Mouse (Mus musculus) kidney, postnatal 0 days (tissue): Measurements from ENCODE around the gene Adamts10. TPM values are rescaled to one million over a fixed set of nuclear protein-coding genes. Genes with fewer than 3 reads are reported as not detected.

Source experiments
- ATAC-seq: fragments of 200-750 bp; cut with Nextera tagmentation; replicated peaks from 2 replicates; pipeline ENCODE4 v1.8.0; 2017; ENCODE audit warnings: low read depth, moderate number of reproducible peaks, moderate TSS enrichment, moderate library complexity; ENCODE audit not compliant: low FRiP score
- DNase-seq: peaks from one replicate; pipeline ENCODE4 v3.0.0-alpha.2; 2016; ENCODE audit warnings: low spot score
- H3K27ac ChIP-seq: fragments of 300-500 bp; sonication (generic); 2 replicates; pipeline ENCODE4 v1.5.1; 2014; ENCODE audit warnings: mild to moderate bottlenecking
- H3K27me3 ChIP-seq: fragments of 300-500 bp; sonication (generic); 2 replicates; pipeline ENCODE4 v1.6.1; 2014; ENCODE audit warnings: low read length, mixed read lengths; ENCODE audit not compliant: insufficient read depth
- H3K36me3 ChIP-seq: fragments of 300-500 bp; sonication (generic); 2 replicates; pipeline ENCODE4 v1.6.1; 2014; ENCODE audit warnings: low read length, mixed read lengths; ENCODE audit not compliant: insufficient read depth
- H3K4me1 ChIP-seq: fragments of 300-500 bp; sonication (generic); replicated peaks from 2 replicates; pipeline ENCODE4 v1.6.1; 2014; ENCODE audit warnings: antibody characterized with exemption, low read length, mixed read lengths; ENCODE audit not compliant: insufficient read depth
- H3K4me2 ChIP-seq: fragments of 300-500 bp; sonication (generic); 2 replicates; pipeline ENCODE4 v1.6.1; 2014; ENCODE audit warnings: mild to moderate bottlenecking, low read length, moderate library complexity, mixed read lengths
- H3K4me3 ChIP-seq: fragments of 300-500 bp; sonication (generic); replicated peaks from 2 replicates; pipeline ENCODE4 v1.5.1; 2014; ENCODE audit warnings: low read depth, low read length
- H3K9ac ChIP-seq: fragments of 300-500 bp; sonication (generic); 2 replicates; pipeline ENCODE4 v1.6.1; 2014; ENCODE audit warnings: low read depth, low read length
- H3K9me3 ChIP-seq: fragments of 300-500 bp; sonication (generic); replicated peaks from 2 replicates; pipeline ENCODE4 v1.6.1; 2016; ENCODE audit warnings: low read length, inconsistent platforms, mixed read lengths
- CTCF ChIP-seq: IDR thresholded peaks from 2 replicates; pipeline ENCODE4 v1.5.1; 2016; ENCODE audit warnings: antibody characterized with exemption, low read depth, mild to moderate bottlenecking, moderate library complexity
- WGBS: fragments of 180-500 bp; shearing (Covaris S2); extraction: QIAGEN DNeasy Blood & Tissue Kit; methylation state at CpG from one replicate; pipeline ENCODE4 v1.1.7; 2014; 5-methylcytosine and 5-hydroxymethylcytosine counted together
- polyA plus RNA-seq: library from polyadenylated mRNA; unstranded; fragments of >200 nt; fragmentation: Nextera tagmentation; extraction: Ambion mirVana; gene quantifications from 2 replicates; pipeline ENCODE4 v1.2.1, GENCODE M21; 2015

The Adamts10 gene
- polyA plus RNA-seq, 1 experiment from 2014 or later: 28.3 TPM

DNA sequence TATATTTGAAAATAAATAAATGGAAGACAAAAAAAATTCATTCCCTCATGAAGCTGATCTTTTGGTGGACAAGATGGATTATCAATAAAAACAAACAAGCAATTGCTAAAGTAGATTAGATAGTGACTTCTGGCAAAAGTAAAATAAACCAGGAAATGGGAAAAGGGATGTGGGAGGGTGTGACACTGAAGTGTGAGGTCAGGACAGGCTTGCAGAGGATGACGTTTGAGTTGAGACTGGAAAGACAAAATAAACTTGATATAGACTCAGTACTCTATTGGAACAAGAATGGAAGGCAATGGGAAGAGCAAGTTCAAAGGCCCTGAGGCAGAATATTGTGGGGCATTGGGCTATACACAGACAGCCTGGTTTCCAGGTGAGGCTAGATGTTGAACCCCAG, 3.6 kb upstream of the Adamts10 start:
- H3K4me2 ChIP-seq: no peak overlapping the region
- H3K9ac ChIP-seq: no peak overlapping the region
- no peak for TF ChIP-seq CTCF
- DNase-seq (no peak), ATAC-seq (no peak)
- H3K9me3 ChIP-seq: no peaks in the 10 kb centered on the region
- H3K4me3 ChIP-seq: no peak overlapping the region
- no peaks in the 10 kb centered on the region for H3K27me3 ChIP-seq
- H3K36me3 ChIP-seq: no peaks in the 10 kb centered on the region
- peaks cover 6% of the 10 kb centered on the region; the same call in 1 of the 2 replicates for H3K4me1 ChIP-seq
- 14% methylated on average over 1 of the region's 1 CpGs for WGBS
- no peak overlapping the region for H3K27ac ChIP-seq

- DNase-seq: no peak
- TF ChIP-seq CTCF: no peak
- ATAC-seq: no peak; the same call in 1 of the 2 replicates
- peak overlapping the region; percentile 61 for H3K4me3 ChIP-seq
- H3K27me3 ChIP-seq: no peaks in the 10 kb centered on the region
- H3K27ac ChIP-seq: peak overlapping the region; percentile 70
- H3K9ac ChIP-seq: peak overlapping the region; percentile 62
- H3K4me2 ChIP-seq: peak overlapping the region; percentile 63
- WGBS: 3% methylated on average over 12 of the region's 13 CpGs
- peaks cover 9% of the 10 kb centered on the region; the same call in 1 of the 2 replicates for H3K4me1 ChIP-seq
- H3K36me3 ChIP-seq: 0 out of 2 replicates have a peak, but pooled peaks cover under 1% of the 10 kb centered on the region
- no peaks in the 10 kb centered on the region for H3K9me3 ChIP-seq
These were observed 530 bp upstream of the Adamts10 start for GRCm38 (mm10) chr17:33523431-33523917.

- Histone ChIP-seq H3K4me3 (peak overlapping the region; percentile 61), H3K4me2 (peak overlapping the region; percentile 63), H3K9me3 (no peaks in the 10 kb centered on the region), H3K27me3 (no peaks in the 10 kb centered on the region), H3K36me3 (peaks cover 7% of the 10 kb centered on the region), H3K9ac (peak overlapping the region; percentile 62), H3K4me1 (peaks cover 9% of the 10 kb centered on the region; the same call in 1 of the 2 replicates), H3K27ac (peak overlapping the region; percentile 70)
- ATAC-seq: no peak
- TF ChIP-seq CTCF: no peak
- peak; percentile 22 for DNase-seq
- WGBS: 18% methylated on average over 2 of the region's 2 CpGs
These were observed 886 bp downstream of the Adamts10 start for GRCm38 (mm10) chr17:33524806-33525373.

GRCm38 (mm10) chr17:33526506-33526905, 2.5 kb downstream of the Adamts10 start:
- WGBS: 58% methylated on average over 3 of the region's 3 CpGs
- H3K27me3 ChIP-seq: no peaks in the 10 kb centered on the region
- peaks cover 10% of the 10 kb centered on the region for H3K36me3 ChIP-seq
- H3K27ac ChIP-seq: 0 out of 2 replicates have a peak overlapping the region, but pooled peaks have one; percentile 2
- no peak for TF ChIP-seq CTCF
- no peaks in the 10 kb centered on the region for H3K9me3 ChIP-seq
- H3K4me1 ChIP-seq: peaks cover 9% of the 10 kb centered on the region; the same call in 1 of the 2 replicates
- no peak for ATAC-seq
- no peak overlapping the region for H3K4me3 ChIP-seq
- no peak overlapping the region for H3K4me2 ChIP-seq
- 0 out of 2 replicates have a peak overlapping the region, but pooled peaks have one; percentile 13 for H3K9ac ChIP-seq
- peak; percentile 45 for DNase-seq

DNA sequence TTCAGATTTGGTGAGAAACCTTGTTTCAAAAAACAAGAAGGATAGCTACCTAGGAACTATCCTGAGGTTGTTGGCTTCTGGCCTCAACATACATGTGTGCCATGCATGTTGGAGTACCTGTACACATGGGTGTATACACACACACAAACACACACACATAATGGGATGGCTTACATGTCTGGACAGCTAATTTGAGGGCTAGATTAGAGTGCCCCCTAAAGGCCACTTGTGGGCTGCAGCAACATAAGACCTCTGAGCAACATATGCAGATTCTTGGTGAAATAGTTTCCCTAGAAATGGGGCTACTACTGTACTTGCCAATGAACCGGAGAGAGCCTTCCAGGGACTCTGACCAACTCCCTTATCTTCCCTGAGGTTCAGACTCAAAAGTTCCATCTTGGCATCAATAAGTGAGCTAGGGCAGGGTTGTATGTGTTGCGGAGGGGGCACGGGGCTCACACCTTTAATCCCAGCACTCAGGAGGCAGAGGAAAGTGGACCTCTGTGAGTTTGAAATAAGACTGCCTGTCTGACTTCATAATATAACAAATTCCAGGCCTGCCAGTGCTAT, 15.2 kb downstream of the Adamts10 start:
- no peak overlapping the region for H3K9ac ChIP-seq
- DNase-seq: peak; percentile 67
- H3K9me3 ChIP-seq: no peaks in the 10 kb centered on the region
- no peak overlapping the region for H3K27ac ChIP-seq
- H3K36me3 ChIP-seq: peaks cover 5% of the 10 kb centered on the region; the same call in 1 of the 2 replicates
- no peak overlapping the region for H3K4me3 ChIP-seq
- no peaks in the 10 kb centered on the region for H3K4me1 ChIP-seq
- H3K27me3 ChIP-seq: no peaks in the 10 kb centered on the region
- 93% methylated on average over 3 of the region's 3 CpGs for WGBS
- H3K4me2 ChIP-seq: no peak overlapping the region
- TF ChIP-seq CTCF: peak; percentile 83
- peak; percentile 29; the same call in 1 of the 2 replicates for ATAC-seq

- Histone ChIP-seq H3K4me3 (no peak overlapping the region), H3K27ac (no peak overlapping the region), H3K27me3 (no peaks in the 10 kb centered on the region), H3K9ac (no peak overlapping the region), H3K4me2 (no peak overlapping the region), H3K4me1 (no peaks in the 10 kb centered on the region), H3K36me3 (peaks cover 8% of the 10 kb centered on the region), H3K9me3 (no peaks in the 10 kb centered on the region)
- WGBS: 90% methylated on average over 4 of the region's 4 CpGs
- no peak for TF ChIP-seq CTCF
- no peak for DNase-seq
- no peak for ATAC-seq
These were observed 15.9 kb downstream of the Adamts10 start for GRCm38 (mm10) chr17:33539878-33540277.
